Mouse (Mus musculus) inflammation-experienced regulatory T-cells (primary cell): ENCODE measurements around the gene Sephs2. TPM values are rescaled to one million over a fixed set of nuclear protein-coding genes. Genes with fewer than 3 reads are reported as not detected.

Experiments used
- polyA plus RNA-seq, 2 experiments: library from polyadenylated mRNA; unstranded; fragments of 100-300 nt; shearing (Covaris generic); gene quantifications; one replicate each; pipeline ENCODE4 v1.2.1; 2017

Sephs2 gene
- polyA plus RNA-seq: 10 to 100 TPM; 34.4 to 44.5 TPM

DNA sequence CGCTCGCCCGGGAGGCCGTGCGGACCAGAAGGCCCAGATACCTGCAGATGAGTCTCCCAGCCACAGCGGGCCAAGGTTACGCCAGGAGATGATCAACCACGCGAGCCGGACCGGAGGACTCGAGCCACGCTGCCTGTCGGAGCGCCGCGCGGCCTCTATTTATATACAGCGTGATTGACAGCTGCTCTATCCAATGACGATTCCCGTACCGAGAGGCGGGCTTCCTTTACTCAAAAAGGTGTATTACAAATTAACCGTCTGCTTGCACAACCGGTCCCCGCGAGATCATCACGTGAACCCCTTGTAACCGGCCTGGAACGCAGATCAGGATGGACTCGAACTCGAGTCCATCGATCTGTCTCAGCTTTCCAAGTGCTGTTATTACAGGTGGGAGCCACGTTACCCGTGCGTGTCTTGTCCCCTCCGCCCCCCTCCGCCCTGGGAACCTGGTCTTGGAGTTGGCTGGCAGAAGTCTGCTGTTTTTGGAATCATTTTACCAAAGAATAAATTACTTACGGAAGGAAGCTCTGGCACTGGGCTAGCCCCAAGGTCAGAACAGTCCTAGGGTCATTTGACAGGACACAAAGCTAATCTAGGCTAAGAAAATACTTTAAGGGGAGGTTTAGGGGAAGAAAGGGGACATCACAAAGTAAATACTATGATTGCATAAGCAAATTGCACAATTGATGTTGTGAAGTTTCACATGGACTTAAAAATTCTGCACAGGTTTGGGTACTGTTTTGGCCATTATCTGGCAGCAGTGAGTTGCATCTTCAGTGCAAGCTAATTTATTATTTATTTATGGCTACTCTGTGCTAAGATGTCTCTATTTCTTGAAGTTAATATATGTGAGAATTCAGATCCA, at the start of gene Sephs2:
Sephs2 (minus strand) TSS at position 131 of the 865 bp plus-strand sequence.

DNA sequence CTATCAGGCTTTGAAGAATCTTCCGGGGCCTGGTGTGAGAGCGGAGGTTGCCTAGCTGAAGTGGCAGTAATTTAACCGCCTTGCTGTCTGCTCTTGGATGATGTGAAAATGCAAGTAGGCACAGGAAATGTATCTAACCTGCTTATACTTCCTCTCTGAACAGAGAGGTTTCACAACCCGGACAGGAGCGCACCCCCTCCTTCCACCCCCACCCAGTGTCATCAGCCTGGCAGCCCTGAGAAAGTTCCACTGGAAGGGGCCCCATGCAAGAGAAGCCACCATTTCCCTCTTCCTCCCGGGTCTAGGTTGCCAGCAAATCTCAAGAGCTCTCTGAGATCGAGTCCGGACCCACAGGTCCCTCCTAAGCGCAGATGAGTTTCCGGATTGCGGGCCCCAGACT, 22.2 kb upstream of the Sephs2 start, which contains the start of gene Itgal:
Itgal (plus strand) TSS at position 163 of the 400 bp plus-strand sequence.

DNA sequence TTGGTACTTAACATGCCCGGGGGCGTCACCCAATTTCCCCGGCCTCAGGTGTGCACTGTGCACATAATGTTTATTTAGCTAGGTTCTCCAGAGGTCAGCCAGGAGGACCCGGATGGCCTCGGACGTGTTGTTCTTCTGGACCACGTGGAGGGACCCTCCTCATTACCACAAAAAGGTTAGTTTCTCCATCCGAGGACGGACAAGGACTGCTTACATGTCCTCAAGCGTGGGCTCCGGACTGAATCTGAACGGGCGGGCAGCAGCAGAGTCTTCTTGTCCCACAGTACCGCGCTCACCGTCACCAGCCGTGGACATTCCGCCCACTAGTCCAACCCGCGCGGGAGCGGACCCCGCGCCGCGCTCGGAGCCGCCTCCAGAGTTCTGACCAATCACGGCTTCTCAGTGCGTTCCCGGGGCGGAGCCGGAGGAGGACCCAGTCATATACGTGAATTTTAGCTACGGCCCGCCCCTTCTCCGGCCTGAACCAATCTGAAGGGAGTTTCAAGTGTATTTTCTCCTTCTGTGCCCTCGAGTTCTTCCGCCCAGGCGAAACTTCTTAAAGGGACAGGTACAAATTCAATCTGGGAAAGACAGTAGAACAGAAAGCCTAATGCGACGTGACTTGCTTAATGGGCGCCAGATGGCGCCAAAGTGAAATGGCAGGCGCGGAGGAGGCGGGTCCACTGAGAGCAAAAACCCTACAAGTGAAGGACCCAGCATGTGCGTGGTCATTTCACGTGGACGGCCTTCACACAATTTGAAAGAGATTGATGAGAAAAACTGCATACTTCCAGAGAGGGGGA, 13.3 kb downstream of the Sephs2 start, which contains the start of gene Dctpp1:
Dctpp1 (minus strand) TSS at position 401 of the 803 bp plus-strand sequence.

DNA sequence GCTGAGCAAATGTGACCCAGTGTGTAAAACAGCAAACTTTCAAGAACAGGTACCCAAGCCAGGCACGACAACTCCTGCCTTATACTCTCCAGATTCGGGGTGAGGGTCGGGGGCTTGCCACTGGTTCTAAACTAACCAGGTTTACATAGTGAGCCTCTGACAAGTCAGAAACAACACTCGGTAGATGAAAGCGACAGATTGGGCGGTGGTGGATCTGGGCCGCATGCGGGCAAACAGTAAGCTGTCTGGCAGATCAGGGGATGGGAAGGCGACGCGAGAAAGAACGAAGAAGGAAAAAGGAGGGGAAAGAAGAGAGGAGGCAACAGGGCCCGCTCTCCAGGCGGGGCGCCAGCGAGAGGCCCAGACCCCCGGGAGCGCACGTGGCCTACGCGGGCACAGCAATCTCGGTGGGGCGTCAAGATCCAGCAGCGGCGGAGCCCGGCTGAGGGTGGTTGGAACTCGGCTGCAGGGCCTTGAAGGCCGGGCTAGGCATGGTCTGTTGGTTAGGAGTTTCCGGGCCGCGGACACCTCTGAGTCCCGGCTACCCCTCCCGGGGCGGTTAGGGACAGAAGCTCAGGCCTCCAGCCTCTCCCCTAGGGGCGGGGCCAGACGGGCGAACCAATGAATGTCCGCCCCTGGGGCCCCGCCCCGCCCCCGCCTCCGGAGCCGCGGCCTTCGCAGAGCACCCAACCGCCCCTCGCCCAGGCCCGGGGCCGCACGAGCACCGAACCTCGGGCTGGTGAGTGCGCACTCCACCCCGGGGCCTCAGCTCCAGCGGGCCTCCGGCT, 29.8 kb downstream of the Sephs2 start, which contains the start of gene Zfp771:
Zfp771 (plus strand) TSS at position 405 of the 788 bp plus-strand sequence.

DNA sequence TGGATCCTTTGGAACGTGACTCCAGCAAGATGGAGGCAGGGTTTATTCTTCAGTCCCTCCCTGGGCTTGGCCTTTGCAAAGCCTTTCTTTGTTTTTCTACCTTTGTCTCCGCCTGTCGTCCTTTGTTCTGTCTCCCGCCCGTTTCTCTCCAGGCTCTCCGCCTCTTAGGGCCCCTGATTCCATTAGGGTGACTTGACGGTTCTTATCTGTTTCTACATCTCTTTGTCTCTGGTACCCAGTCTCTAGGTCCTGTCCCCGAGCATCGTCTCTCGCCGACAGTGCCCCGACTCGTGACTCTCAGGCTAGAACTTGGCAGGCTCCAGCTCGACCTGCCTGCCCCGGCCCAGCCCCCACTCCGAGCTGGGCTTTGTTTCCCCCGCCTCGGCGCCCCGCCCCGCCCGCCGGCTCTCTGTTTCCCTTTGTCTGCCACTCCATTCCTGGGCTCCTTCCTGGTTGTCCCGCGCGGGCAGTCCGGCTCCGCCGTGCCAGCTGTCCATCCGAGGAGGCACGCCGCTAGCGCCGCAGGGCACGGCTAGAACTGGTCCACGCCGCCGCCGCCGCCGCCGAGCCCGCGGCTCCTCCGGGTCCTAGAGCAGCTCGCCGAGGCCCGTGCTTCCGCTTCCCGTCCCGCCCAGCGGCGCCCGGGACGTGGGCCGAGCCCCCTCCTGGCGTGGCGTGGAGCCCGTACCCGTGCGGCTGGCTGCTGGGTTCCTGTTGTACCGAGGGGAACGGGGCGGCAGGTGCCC, 41.1 kb downstream of the Sephs2 start, which contains the start of the genes Zfp553 and Sept1:
Zfp553 (plus strand) TSS at position 440 of the 746 bp plus-strand sequence.
Sept1 (minus strand) TSS at position 509 of the 746 bp plus-strand sequence.

Other genes starting within 250 kb of the Sephs2 start
- 100 to 1,000 TPM; 152 to 157 TPM for gene Maz, start 247.0 kb downstream of the Sephs2 start, polyA plus RNA-seq
- 10 to 100 TPM; 10.1 to 11.0 TPM for gene Kif22, start 231.6 kb downstream of the Sephs2 start, polyA plus RNA-seq
- 1 to 10 TPM in 1 of 2 experiments, not detected in 1; 1.0 TPM for gene Zg16, start 186.7 kb downstream of the Sephs2 start, polyA plus RNA-seq
- gene AI467606, start 182.7 kb downstream of the Sephs2 start, polyA plus RNA-seq: 100 to 1,000 TPM; 320 to 356 TPM
- 10 to 100 TPM; 17.9 to 21.1 TPM for gene Qprt, start 151.8 kb downstream of the Sephs2 start, polyA plus RNA-seq
- gene Spn, start 136.2 kb downstream of the Sephs2 start, polyA plus RNA-seq: 100 to 1,000 TPM in 1 of 2 experiments, 10 to 100 TPM in 1; 81.1 to 120 TPM
- 10 to 100 TPM; 59.9 to 63.9 TPM for gene Cd2bp2, start 78.0 kb downstream of the Sephs2 start, polyA plus RNA-seq
- 100 to 1,000 TPM in 1 of 2 experiments, 10 to 100 TPM in 1; 71.6 to 101 TPM for gene Tbc1d10b, start 65.6 kb downstream of the Sephs2 start, polyA plus RNA-seq
- gene Mylpf, start 65.2 kb downstream of the Sephs2 start, polyA plus RNA-seq: 10 to 100 TPM; 11.1 to 22.9 TPM
- 10 to 100 TPM; 20.4 to 32.8 TPM for gene Zfp553, start 41.0 kb downstream of the Sephs2 start, polyA plus RNA-seq
- gene Sept1, start 40.9 kb downstream of the Sephs2 start, polyA plus RNA-seq: 100 to 1,000 TPM; 433 to 501 TPM
- 10 to 100 TPM; 14.6 to 20.7 TPM for gene Zfp771, start 29.8 kb downstream of the Sephs2 start, polyA plus RNA-seq
- 10 to 100 TPM; 27.8 to 34.4 TPM for gene Dctpp1, start 13.3 kb downstream of the Sephs2 start, polyA plus RNA-seq
- gene Itgal, start 22.2 kb upstream of the Sephs2 start, polyA plus RNA-seq: 100 to 1,000 TPM; 325 to 340 TPM
- under 1 TPM in 1 of 2 experiments, not detected in 1; 0.55 TPM for gene Zfp768, start 71.5 kb upstream of the Sephs2 start, polyA plus RNA-seq
- 10 to 100 TPM; 15.1 to 22.7 TPM for gene Zfp747, start 102.0 kb upstream of the Sephs2 start, polyA plus RNA-seq
- gene 9130019O22Rik, start 113.1 kb upstream of the Sephs2 start, polyA plus RNA-seq: 10 to 100 TPM in 1 of 2 experiments, 1 to 10 TPM in 1; 7.4 to 15.1 TPM
- 1 to 10 TPM; 6.3 to 6.7 TPM for gene E430018J23Rik, start 119.6 kb upstream of the Sephs2 start, polyA plus RNA-seq
- gene Zfp764, start 132.8 kb upstream of the Sephs2 start, polyA plus RNA-seq: 10 to 100 TPM; 13.3 to 15.4 TPM
- gene Zfp688, start 148.0 kb upstream of the Sephs2 start, polyA plus RNA-seq: 10 to 100 TPM; 43.5 to 48.6 TPM
- 10 to 100 TPM in 1 of 2 experiments, 1 to 10 TPM in 1; 5.1 to 13.4 TPM for gene Zfp689, start 175.1 kb upstream of the Sephs2 start, polyA plus RNA-seq
- 100 to 1,000 TPM; 126 to 153 TPM for gene Prr14, start 185.6 kb upstream of the Sephs2 start, polyA plus RNA-seq
- 10 to 100 TPM; 16.7 to 18.1 TPM for gene Fbrs, start 205.1 kb upstream of the Sephs2 start, polyA plus RNA-seq
- 10 to 100 TPM; 53.0 to 56.2 TPM for gene Srcap, start 237.9 kb upstream of the Sephs2 start, polyA plus RNA-seq
- 1 to 10 TPM; 6.6 to 9.7 TPM for gene Gm42715, start 245.5 kb upstream of the Sephs2 start, polyA plus RNA-seq